Mouse (Mus musculus) cerebellum, adult 11-12 months (tissue): ENCODE measurements around the gene Apoa2.
A peak's percentile ranks its signal among the peaks of the same experiment; 100 is the strongest.
"Not testable (repeated sequence)": the region's sequence is repeated elsewhere in the genome, so short reads cannot be mapped to it uniquely, and the experiment has no call there.

Experiments
- DNase-seq: peaks from one replicate; pipeline ENCODE4 v3.0.0; 2022

Gene Apoa2

DNA sequence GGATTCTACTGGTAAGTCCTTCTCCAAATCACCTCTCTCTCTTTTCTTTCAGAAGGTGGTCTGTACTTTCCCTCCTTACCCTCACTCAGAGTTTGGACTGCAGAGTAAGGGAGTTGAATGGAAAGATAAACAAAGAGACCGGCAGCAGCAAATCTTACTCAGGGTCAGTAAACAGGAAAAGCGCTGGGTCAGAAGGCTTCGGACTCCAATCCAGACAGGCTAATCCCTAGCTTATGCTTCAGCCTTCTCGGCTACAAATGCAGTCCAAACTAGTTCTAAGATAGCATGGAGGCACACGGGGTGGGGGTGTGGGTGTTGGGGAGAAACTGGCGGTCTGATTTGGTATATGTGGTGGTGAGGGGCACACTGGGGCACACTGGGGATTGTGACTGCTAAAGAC lies 12.6 kb downstream of the Apoa2 start:
- no peak for DNase-seq

DNA sequence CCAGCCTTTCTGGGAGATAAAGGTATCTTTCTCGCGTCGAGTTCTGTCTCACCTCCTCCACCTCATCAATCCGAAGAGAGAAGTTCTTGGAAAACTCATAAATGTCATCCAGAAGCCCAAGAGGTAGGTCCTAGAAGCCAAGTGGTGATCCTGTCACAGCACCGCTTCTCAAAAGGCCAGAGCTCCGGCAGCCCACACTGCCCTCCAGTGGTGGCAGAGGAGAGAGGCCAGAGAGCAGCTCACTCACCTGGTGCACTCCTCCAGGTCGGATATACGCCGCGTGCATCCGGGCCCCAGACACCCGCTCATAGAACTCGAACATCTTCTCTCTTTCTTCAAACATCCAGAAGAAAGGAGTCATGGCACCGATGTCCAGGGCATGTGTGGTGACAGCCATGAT lies 13.6 kb downstream of the Apoa2 start:
- DNase-seq = no peak

DNA sequence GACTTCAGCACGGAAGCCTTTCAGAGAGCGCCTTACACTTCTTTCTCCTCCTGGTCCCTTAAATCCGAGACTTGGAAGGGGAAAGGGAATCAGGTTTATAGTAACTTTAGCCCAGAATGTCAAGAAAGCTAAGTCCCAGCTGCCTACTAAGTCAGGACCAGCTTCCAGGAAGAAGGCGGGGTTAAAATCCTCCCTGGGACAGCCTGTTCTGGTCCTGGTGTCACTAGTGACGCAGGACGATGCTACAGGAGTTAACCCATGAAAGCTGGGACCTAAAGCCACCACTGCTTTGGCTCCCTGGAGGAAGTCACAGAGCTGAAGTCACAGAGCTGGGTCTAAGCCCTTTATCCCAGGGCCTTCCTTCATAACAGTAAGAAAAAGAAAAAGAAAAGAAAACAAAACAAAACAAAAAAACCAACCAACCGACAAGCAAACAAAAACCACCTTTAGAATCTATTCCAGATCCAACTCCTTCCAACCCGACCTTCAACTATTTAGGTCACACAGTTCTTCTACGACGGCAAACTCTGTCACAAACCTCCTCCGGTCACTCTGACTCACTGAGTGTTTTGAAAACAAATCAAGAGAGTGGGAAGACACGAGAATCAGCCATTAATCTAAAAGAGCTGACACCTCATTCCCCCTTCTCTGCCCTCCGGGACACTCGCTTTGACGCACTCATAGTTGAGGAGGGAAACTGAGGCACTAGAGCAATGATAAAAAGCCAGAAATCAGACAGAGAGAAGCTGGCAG lies 15.3 kb downstream of the Apoa2 start:
- DNase-seq = no peak

DNA sequence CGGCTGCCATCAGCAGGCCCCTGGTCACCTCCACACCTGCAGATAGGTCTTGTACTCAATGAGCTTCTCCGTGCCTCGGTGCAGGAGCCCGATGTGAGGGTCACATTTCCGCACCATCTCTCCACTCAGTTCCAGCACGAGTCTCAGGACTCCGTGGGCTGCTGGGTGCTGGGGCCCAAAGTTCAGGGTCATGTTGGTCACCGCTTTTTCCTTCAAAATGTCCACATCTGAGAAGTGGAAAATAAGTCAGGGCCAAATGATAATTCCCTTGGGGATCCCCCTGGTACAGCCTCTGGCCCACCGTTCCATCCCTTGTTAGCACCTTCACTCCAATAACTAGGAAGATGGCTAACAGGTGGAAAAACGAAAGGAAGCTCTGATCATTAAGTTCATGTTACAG lies 16.1 kb downstream of the Apoa2 start:
- DNase-seq = no peak

DNA sequence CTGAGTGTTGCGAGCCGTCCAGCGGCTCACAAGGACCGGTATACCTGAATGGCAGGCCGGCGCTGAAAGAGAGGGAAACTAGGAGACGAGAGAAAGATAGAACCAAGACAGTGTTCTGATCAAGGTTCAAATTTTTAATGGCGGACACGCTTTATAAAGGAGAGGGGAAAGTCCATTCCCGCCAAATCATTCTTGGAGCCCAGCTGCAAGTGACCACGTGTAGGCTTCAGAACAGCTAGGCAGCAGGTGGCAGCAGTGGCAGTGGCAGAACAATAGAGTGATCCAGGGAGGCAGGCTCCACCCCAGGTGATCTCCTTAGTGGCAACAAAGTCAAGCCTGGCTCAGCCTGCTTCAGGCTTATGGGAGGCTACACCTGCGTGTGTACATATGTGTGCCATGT lies 17.1 kb downstream of the Apoa2 start:
- DNase-seq = not testable (repeated sequence)

DNA sequence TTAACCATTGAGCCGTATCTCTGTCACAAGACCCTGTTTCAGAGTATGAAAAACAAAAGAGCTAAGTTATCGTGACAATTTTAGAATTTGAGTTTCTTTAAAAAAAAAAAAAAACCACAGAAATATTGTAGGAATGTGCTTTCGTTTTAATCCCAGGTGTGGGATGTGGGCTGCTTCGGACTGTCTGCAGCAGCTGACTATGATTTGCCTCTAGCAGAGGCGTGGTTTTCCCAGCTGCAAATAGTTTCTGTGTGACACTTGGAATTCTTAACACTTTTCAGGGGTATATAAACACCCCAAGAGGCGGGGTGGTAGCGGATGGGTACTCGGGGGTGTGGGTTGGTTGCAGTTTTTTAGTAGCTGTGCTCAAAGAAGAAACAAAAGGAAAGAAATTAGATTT lies 20.5 kb downstream of the Apoa2 start:
- DNase-seq = no peak

DNA sequence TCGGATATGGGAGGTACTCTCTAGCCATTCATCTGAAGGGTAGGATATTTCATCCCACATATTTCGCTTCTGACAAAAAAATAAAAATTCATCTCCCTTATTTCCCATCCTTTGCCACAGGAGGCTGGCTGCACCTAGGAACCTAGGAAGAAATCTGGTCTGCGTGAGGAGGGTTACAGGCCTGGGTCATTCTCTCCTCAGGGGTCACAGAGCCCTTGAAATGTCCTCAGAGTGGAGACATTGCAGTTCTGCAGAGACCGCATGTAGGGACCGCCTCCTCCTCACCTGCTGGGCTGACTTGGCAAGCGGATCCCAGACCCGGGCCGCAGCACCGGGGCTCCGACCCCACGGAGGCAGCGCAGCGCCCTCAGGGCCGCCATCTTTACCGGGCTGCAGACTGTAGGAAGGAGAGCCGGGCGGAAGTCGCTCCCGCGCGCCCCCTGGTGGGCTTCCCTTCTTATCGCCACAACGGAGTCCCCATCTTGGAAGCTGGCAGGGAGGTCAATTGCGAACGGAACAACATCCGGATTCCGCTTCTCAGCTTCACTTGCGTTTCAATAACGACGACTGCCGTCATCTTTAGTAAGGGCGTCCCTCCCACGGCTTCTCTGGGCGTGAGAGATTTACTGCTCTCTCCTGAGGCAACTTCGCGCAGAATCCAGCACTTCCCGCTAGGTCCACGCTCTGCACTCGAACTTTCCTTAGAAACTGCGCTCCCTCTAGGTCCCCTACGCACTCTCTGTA lies 22.0 kb downstream of the Apoa2 start:
- peak; percentile 98 for DNase-seq

DNA sequence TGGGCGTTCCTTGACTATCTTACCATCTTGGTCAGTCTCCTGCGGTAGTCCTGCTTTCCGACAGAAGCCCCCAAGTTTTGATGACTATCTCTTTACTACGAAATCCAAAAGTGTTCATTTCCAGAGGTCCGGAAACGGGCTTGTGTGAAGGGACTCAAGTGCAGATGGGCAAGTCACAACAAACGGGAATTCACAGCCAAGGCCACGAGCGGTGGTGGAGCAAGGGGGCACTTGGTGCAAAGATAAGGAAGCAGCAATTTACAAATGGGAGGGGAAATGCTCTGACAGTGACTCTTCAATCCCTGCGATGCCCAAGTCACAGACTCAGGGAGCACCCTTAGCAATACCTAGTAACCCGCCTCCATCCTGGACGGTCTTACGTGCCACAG lies 22.6 kb downstream of the Apoa2 start:
- peak; percentile 56 for DNase-seq

DNA sequence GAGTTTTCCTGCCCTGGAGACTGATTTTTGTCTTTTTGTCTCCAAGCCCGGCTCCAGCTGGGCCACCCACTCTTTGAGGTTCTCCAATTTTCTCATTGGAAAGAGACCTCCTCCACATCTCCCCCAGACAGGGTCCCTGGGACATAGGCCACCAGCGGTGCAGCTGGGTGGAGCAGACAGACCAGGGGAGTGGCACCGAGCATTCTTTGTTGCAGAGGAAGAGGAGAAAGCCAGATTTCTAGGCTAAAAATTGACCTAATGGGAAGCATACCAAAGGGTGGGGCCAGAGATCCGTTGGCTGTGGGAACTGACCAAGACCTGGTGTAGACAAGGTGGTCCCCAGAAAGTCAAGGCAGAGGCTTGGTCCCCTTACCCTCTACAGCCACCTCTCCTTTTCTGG lies 23.1 kb downstream of the Apoa2 start:
- no peak for DNase-seq

DNA sequence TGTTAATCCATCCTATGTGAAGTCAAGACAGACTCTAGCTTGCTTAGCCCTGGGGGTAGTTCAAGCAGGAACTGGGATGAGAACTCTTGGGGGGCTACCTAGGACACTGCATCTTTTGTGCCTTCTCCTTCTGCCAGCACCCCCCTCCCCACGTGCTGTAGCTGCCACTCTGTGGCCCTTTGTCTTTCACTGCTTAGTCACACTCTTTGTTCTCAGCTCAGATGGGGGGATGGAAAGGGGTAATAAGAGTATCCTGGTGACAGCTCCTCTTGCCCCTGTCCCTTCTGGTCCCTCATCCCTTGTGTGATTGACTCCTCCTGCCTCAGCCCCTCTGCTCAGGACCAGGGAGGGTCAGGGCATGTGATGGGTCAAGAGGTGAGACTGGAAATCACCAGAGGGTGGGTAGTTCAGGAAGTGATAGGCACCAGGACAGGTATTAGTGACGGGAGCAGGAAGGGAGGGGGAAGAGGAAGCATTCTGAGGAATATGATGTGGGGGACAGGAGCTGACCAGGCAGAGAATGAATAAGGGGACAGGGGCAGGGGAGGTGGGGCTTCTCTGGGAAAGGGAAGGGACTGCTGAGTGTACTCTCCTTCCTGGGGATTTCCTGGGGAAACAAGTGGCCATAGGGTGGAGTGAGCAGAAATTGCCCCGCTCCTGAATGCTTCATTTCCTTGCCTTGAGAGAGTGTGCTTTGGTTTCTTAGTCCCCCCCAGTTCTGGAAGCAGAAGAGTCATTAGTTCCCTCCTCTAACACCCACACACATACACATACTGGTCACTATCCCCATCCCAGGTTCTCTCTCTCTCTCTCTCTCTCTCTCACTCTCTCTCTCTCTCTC lies 23.8 kb downstream of the Apoa2 start:
- no peak for DNase-seq

DNA sequence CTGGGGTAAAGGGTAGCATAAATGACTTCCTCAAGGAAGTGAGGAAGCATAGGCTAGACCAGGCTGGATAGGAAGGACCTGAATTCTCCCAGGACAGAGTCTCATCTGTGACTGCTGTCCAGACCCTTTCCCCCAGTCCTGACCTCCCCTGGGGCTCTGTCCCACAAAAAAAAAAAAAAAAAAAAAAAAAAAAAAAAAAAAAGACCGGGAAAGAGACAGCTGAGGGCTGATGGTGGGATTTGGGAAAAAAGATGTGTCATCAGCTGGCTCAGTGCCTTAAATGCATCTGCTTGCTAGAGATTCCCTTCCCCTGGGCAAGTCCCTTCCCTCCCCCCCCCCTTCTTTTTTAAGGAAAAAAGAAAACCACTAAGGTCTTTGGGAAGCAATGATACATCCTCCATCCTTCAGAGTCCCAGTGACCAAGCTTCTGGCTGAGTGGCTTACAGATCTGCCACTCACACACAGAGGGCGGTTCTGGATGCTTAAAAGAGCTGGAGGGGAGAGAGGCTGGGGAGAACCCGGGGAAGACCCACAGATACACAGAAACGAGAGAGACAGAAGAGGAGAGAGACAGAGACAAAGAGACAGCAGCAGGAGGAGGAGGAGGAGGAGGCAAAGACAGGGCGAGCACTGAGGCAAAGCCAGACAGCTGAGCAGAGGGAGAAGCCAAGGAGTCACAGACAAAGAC lies 25.2 kb downstream of the Apoa2 start, which contains the start of gene Adamts4:
TSS of gene Adamts4 (plus strand) at position 509 of the 688 bp plus-strand sequence.
- no peak for DNase-seq

DNA sequence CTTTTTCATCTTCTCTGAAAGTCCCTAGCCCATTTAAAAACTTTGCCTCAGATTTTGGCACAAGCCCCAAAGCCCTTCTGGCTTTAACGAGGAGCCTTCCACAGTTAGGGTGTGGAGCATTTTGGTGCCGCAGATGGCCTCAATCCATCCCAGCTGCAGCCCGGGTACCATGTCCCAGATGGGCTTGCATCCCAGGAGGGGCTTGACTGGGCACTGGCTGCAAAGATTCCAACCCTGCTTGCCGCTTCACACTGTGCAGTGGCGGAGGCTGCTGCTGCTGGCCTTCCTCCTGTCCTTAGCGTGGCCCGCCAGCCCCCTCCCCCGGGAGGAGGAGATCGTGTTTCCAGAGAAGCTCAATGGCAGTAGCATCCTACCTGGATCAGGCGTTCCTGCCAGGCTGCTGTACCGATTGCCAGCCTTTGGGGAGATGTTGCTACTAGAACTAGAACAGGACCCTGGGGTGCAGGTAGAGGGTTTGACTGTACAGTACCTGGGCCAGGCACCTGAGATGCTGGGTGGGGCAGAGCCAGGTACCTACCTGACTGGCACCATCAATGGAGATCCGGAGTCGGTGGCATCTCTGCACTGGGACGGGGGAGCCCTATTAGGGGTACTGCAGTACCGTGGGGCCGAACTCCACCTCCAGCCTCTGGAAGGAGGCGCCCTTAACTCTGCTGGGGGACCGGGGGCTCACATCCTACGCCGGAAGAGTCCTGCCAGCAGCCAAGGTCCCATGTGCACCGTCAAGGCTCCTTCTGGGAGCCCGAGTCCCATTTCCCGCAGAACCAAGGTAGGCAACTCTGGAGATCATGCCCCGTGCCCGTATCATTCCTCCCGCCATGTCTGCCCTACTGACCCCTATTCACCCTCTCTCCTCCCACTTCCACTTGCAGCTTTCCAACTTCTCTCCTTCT lies 26.1 kb downstream of the Apoa2 start, which contains the start of gene Ndufs2:
TSS of gene Ndufs2 (minus strand) at position 709 of the 914 bp plus-strand sequence.
- DNase-seq = no peak

DNA sequence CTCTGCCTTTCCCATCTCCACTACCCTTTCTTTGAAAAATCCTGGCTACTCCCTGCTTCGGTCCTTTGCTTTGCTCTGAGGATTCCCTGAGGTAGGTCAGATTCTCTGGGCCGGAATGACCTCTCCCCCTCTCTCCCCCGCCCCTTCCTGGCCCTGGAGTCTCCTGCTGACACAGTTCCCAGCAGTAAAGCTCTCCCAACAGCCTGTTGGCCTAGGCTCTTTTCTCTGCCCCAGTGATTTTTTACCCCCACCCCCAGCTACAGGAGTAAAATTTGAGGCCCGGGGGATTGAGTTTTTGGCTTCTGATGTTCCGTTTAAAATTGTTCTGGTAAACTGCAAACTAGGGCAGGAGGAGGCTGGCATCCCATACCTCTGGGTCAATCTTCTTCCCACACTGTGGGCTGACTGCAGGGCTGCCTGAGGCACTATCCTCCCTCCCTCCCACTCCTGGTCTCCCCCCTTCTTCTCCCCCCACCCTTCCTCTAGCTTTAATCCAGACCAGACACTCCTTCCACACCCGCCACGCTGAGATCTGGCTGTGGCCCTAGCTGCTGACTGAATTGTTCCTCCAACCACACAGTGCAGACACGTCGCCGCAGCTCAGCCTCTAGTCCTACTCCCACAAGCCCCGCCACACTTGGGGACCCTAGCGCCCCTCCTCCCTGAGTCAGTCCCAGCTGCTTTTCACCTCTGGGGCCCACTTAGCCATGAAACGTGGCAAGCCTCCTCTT lies 26.9 kb downstream of the Apoa2 start:
- DNase-seq = no peak

DNA sequence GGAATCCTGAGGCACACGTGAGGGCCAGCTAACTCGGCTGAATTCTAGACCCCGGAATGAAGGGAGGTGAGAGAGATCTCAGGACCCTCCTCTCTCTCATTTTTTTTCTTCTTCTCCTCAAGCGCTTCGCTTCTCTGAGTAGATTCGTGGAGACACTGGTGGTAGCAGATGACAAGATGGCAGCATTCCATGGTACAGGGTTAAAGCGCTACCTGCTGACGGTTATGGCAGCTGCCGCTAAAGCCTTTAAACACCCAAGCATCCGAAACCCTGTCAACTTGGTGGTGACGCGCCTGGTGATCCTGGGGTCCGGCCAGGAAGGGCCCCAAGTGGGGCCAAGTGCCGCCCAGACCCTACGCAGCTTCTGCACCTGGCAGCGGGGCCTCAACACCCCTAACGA lies 27.6 kb downstream of the Apoa2 start:
- no peak for DNase-seq

DNA sequence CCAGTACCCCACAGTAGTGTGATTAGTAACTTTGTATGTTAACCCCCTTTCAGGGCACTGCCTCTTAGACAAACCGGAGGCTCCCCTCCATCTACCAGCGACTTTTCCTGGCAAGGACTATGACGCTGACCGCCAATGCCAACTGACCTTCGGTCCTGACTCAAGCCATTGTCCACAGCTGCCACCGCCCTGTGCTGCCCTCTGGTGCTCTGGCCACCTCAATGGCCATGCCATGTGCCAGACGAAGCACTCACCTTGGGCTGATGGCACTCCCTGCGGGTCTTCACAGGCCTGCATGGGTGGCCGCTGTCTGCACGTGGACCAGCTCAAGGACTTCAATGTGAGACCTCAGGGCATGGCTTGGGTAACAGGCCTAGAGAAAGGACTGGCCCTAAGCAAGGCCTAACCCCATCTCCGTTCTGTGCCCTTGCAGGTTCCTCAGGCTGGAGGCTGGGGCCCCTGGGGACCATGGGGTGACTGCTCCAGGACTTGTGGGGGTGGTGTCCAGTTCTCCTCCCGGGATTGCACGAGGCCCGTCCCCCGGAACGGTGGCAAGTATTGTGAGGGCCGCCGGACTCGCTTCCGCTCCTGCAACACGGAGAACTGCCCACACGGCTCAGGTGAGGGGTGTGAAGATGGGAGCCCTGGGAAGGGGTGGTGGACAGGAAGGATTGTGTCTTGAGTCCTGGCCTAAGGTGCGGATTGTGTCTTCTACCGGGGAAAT lies 31.4 kb downstream of the Apoa2 start:
- no peak for DNase-seq

DNA sequence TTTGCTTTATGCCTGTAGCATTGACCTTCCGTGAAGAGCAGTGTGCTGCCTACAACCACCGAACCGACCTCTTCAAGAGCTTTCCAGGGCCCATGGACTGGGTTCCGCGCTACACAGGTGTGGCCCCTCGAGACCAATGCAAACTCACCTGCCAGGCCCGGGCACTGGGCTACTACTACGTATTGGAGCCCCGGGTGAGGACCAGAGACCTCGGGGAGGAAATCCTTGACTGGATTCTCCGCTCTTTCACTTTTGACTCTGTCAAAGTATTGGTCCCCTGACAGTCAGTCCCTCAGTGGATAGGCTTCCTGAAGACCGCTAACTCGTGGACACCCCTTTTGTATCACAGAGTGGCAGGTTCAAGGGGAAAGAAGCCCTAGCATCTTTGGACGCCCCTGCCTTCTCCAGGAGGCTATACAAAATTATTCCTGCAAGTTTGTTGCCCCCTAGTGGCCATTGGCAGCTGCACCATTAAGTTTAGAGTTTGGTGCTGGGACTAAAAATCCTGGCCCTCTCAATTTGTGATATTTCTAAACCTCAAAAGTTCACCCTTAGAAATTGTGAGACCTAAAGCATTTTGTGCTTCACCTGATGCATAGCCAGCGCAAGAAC lies 32.2 kb downstream of the Apoa2 start:
- no peak for DNase-seq

DNA sequence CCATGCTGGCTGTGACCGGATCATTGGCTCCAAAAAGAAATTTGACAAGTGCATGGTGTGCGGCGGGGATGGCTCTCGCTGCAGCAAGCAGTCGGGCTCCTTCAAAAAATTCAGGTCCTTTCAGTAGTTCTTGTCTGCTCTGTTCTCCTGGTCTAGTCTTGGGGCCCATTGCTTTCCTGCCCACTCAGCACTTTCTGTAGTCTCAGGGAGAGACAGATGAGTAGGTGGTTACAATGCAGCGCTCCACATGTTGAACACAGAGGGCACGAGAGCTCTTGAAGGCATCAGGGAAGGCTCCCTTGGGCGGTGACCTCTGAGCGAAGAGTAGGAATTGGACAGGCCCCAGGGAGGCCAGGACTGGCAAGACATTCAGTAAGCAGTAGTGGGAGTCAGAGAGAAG lies 32.9 kb downstream of the Apoa2 start:
- DNase-seq = no peak

DNA sequence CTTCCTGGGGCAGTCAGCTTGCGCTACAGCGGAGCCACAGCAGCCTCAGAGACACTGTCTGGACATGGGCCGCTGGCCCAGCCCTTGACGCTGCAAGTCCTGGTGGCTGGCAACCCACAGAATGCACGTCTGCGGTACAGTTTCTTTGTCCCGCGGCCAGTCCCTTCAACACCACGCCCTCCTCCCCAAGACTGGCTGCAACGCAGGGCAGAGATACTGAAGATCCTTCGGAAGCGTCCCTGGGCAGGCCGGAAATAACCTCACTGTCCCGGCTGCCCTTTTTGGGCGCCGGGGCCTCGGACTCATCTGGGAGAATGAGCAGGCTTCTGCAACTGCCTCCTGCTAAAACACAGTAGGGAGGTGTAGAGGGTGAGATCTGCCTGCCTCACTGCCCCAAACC lies 34.1 kb downstream of the Apoa2 start:
- peak; percentile 6 for DNase-seq

DNA sequence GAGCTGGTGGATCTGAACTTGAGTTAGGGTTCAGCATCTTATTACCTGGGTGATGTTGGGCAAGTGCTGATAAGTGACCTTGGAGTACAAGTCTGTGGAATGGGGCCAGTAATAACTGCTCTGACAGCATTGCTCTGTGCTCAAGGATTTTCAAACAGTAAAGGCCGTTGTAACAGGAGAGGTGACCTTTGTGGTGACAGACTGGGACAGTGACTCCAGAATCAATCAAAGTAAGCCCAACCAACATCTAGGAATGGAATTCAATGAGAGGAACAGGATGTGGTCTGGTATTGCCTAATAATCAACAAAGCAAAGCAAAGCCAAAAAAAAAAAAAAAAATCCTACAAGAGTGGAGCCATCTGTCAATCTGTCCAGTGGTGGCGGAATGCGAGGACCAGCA lies 35.5 kb downstream of the Apoa2 start:
- DNase-seq = no peak

DNA sequence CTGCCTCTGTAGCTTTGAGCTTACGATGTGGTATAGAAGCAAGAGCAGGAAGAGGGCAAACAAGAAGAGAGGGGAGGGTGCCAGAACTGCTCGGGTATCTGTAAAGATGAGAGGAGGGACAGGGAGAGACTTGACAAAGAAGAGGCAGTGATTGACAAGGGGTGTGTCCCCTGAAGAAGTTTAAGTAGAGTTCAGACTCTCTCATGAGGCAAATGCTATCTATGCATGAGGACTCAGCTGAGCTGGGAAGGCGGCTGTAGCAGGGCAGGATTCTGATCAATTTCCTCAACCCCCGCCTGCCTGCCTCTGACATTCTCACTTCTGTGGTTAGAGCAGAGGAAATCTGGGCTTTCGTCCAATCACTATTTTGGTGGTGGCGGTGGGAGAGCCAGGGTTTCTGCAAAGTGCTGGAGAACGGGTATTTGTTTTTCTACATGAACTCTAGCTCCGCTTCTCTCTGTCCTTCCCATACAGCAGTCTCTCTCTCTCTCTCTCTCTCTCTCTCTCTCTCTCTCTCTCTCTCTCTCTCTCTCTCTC lies 37.8 kb downstream of the Apoa2 start:
- peak; percentile 40 for DNase-seq
